Mouse (Mus musculus) retina, adult 2 months (tissue): Measurements from ENCODE around the gene Zfand3.

ENCODE experiments used
- DNase-seq: peaks from one replicate; pipeline ENCODE4 v3.0.0-alpha.2; 2012; ENCODE audit warnings: low read depth, low spot score

The Zfand3 gene

DNA sequence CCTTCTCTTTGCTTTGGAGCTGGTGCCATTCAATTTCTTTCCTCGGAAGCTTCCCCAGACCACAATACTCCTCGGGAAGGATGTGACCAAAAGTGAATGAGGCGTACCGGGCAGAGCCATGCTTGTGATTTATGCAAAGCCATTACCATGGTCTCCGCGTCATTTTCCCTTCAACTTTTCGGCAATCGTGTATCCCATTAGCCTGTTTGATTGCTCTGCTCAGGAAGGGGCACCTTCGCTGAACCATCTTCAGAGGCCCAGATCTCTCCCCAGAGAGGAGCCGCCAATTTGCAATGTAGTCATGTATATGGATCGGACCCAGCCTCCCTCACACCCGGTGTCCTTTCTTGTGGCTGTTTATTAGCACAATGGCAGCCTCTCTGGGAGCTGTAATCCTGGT, 218.3 kb downstream of the Zfand3 start:
- DNase-seq: no peak

DNA sequence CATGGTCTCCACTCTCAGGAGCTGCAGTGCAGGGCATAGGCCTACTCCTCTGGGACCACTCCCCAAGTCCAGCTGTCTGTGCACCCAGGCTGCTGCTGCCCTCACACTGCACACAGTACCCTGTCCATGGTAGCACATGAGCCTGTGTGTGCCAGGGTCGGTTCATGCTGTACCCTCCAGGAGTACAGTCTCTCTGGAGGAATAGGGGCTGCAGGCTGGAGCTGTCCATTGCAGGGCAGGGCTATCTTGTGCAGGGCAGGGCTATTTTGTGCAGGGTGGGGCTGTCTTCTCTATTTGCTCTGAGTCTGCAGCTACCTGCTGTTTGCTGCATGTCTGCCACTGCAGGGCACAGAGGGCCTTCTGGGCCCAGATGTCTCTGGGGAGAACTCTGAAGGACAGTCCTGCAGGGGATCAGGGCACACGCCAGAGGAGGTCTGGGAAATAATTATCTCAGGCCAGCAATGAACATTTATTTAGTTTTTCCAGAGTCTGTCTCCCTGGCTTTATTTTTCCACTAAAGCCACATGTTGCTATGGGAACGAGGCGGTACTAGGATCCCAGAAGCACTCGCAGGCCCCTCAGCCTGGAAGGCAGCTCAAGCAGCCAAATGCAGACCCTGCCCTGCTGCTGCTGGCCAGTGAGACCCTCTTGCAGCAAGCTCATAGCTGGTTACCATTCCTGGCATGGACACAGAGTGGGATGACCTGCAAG, 220.7 kb downstream of the Zfand3 start:
- no peak for DNase-seq

DNA sequence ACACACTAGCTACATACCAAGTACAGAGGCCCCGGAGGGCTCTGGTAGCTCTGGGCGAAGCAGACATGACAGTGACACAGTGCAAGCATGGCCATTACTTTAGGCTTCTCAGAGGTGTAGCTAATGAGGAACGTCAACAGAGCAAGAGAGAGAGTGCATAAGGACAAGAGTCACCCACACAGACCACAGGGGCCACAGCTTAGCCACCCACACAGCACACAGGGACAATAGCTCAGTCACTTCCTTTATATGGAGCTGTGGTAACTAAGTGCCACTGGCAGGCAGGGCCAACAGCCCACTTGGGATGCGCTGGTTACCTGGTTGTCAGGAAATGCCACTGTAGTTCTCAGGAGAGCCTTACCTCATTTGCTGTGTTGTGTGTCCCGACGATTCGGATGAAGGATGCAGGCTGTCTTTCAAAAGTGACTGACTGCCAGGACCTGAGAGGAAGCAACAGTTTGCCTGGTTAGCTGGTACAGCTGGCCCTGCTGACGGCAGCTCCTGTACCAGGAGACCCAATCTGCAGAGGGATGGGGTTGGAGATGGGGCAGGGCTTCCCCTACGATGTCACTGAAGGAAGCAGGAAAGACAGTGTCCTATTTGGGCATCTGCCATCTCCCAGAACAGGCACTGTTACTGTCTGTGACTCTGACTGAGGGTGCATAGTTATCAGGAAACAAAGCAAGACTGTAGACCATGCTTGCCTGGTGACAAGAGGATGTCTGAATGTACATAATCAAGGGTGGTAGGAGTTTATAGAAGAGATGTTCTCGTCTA, 224.1 kb downstream of the Zfand3 start:
- no peak for DNase-seq

DNA sequence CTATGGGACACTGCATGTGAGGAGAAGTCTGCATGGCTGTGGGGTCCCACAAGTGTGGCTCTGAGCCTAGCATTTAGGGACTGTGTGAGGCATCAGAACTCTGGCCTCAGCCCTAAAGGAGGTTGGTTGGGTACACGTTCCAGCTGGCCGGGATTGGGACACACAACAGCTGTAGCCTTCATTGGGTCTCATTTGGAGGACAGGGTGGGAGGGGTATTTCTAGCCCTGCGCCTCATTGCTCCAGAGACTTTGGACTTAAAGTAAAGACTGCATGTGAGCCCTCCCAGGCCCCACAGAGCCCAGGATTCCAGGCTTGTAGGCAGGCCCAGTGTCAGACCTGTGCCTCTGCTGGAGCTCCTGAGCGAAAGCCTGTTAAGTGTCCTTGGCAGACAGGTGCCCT, 225.9 kb downstream of the Zfand3 start:
- DNase-seq: no peak

DNA sequence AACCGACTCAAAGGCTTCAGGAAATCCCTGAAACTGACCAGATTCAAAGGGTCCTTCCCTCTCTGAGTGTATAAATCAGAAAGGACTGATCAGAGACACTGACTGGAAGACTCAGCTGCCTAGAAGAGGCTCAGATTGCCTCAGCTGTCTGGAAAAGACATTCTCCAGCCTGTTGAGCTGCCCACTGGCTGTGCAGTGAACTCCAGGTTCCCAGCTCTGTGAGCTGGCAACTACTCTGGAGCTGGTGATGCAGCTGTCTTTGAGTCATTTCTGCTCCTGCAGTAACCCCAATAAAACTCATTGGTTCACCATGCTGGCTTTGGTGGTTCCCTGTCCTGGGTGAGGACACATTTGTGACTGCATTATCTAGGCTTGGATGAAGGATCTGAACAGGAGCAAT, 226.9 kb downstream of the Zfand3 start:
- no peak for DNase-seq

DNA sequence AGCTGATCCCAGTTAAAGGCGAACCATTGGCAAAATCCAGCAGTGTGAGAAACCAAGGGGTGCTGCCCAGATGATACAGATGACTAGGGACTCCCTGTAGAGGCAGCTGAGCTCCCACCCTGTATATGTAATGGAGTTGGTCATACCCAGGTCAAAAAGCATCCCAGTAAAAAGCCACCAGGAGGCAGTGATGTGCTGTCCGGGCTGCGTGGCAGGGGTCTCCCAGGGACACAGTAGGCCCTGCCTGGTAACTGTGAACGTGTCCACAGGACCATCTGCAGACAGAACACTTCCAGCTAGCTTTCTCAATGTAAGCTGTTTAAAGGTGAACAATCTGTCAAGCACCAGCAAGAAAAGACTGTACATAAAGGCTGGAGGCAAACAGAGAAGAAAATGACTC, 228.2 kb downstream of the Zfand3 start:
- DNase-seq: no peak

DNA sequence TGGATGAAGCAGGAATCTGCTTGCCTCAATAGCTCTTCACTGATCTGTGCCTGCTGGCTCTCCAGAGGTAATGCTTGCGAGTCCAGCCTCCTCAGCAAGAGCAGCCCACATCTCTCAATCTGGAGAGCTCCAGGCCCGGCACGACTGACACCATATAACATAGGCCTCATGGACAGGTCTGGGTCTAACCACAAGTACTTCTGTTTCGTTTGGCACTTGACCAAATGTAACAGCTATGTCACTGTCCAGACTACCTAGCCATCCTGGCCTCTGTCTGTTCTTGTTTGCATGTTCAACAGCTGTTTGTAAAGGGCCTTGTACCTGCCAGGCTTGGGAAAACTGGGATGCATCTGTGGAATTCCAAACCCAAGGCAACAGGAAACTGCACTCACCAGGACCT, 230.8 kb downstream of the Zfand3 start:
- DNase-seq: no peak

DNA sequence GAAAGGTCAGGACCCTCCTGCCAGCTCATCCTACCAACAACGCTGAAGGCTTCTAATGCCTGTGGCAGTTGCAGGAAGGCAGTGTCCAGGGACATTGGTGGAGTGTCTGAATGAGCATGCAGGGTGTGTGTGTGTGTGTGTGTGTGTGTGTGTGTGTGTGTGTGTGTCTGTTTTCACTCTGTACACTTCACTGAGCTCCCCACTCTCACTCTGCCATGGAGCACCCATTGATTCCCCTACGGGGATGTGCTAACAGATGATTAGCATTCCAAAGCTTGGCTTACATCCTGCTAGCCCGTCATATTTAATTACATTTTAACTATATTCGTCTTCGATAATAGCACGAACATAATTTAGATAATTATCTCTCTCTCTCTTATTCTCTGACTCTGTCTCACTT, 232.1 kb downstream of the Zfand3 start:
- DNase-seq: no peak

DNA sequence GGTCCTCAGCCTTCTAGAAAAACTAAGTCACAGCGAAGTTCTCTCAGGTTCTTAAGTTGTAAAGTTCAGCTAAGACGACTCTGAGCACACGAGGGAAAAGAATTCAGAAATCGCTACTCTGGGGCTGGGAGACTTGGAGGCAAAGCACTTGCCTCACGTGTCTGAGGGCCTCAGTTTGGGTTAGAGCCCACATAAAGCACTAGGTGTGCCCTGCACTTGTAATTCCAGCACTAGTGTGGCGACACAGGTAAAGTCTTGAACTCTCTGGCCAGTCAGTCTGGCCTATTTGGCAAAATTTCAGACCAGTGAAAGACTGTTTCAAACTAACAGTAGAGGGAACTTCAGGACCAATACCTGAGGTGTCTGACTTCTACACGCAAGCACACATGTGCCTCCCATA, 233.1 kb downstream of the Zfand3 start:
- no peak for DNase-seq

DNA sequence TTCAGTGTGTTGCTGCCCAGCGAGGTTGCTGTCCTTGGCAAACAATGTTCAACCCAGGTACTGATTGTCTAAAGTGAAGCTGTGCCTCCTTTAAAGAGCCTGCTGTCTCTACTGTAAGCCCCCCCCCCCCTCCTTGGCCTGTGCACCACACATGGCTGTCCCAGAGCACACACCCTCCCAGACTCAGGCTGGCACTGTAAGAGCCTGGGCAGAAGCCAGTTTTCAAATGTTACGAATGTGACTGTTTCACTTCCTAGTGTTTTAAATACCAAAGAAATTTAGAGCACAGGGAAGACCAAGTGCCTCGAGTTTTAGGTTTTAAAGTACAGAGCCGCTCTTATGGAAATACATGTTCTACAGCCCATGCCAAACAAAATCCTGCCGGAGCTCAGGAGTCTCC, 234.9 kb downstream of the Zfand3 start:
- DNase-seq: no peak

DNA sequence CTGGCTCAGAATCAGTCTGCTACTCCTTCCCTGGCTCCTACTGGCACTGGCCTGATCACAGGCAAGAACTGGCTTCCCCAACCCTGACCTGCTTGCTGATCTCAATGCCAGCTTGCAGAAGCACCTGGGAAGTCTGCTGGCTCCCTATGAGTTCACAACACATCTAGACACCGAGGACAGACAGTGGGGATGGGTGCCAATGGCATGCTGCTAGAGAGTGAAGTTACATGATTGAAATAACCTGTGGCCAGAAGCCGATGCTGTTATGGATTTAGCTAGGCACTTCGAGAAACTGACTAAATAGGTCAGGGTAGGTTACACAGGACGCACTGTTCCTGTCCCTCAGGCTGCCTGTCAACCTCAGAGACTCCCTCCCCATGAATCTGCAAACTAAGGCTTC, 236.1 kb downstream of the Zfand3 start:
- DNase-seq: no peak

DNA sequence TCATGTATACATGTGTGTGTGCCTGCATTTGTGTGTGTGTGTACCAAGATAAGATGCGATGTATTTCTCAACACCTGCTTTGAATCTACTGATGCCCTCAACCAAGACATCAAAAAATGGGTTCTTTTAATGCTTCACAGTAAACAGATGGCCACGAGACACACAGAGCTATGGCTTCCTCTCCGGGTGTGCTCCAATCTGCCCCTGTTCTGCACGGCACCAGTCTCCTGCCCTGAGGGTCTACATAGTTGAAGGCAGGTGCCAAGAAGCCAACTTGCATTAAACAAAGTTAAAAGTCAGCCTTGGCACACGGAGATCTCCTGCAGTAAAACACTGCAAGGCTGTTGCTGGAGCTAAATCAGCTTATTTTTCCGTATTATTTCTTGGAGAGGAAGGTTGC, 236.5 kb downstream of the Zfand3 start:
- no peak for DNase-seq

DNA sequence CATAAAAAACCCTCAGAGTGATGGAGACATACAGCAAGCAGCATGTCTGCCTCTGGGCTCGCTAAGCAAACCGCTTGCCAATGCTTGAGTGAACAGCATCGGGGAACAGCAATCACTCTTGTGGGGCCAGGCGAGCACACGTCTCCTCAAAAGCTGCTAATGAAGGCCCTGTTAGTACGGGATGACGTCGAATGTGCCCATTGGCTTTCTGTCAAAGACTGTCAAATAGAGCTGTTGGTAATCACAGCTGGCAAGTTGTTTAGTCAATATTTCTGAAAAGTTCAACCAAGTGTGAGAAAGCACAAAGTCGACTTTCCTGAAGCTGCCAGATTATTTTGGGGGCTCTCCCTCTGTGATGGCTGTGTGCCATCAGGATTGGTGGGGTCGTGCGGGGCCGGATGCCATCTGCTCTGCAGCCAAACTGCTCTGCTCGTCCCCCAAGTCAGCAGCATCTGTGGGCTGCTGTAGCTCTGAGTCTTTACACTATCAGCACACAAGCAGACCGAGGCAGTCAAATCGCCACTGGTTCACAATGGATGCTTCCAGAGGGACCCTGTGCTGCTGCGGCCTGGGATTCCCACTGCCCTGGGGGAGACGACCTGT, 237.3 kb downstream of the Zfand3 start:
- no peak for DNase-seq

DNA sequence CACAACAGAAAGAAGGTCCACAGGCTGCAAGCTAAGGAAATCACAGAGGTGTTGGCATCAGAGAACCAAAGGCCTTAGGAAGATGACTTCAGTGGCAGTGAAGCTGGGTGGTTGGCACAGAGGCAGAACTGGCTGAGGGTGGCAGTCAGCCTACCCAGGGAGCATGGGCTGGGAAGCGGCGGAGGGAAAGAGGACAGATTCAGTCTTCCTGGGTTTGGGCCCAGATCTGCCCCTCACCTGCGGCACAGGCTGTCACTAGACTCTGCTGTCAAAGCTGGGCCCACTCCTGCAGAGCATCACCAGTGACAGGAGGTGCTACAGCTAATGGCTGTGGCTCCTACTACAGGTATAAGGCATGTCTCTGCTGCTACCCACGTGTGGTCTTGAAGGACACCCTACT, 238.1 kb downstream of the Zfand3 start:
- no peak for DNase-seq

DNA sequence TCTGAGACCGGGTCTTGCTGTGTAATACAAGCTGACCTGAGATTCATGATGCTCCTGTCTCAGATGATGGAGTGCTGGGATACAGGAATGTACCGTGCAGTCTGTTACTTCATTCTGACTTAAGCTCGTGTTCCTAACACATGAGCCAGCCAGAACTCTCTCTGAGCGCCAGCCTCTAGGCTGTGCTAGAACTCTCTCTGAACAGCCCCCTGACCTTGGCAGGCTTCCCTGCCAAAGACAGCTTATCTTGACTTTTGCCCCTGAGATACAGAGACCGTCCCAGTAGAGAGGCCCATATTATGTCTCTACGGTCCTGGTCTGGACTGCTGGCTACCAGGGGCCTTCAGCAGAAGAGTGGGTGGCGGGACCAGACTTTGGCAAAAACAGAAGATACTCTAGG, 239.0 kb downstream of the Zfand3 start:
- no peak for DNase-seq

DNA sequence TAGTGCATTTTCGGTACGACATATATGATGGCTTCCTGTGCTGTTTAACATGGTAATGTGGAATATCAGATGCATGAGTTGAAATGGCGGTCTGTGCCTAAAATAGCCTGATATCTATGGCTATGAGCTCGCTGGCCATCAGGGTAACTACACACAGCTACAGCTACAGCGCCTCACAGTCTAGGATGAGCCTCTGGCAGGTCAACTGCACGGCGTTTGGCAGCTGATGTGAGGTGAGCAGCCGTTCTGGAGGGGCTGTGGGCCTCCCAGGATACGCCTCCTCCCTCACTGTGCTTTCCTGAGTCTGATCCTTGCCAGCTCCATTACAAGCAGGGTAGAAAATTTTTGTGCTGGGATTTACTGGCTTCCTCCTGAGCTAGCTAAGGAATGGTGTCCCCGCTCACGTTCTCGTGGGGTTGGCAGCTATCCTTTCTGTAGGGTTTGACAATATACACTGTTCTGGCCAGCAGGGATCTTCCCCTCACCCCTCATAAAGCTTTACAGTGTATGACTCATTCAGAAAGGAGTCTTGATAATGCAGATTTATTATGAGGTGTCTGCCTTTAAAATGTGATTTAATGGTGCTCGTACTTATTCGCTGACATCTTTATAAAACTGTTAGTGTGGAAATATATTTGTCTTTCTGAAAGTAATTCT, 240.2 kb downstream of the Zfand3 start:
- no peak for DNase-seq

DNA sequence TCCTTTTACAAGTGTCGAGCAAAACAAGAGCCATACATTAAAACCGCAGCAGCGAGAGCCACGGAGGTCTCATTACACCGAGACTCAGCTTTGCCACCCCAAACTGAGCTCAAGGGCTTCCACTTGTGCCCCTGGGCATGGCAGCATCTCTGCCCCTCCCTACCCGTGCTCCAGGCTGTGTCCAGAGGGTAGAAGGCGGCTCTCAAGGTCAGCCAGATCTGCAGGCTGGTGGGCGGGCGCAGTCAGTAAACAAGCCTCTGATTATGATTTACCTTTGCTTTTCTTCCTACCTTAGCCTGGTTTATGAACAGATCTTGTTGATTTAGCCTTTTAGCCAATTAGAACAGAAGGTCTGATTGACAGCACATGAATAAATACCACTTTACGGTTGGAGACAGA, 240.8 kb downstream of the Zfand3 start:
- no peak for DNase-seq

DNA sequence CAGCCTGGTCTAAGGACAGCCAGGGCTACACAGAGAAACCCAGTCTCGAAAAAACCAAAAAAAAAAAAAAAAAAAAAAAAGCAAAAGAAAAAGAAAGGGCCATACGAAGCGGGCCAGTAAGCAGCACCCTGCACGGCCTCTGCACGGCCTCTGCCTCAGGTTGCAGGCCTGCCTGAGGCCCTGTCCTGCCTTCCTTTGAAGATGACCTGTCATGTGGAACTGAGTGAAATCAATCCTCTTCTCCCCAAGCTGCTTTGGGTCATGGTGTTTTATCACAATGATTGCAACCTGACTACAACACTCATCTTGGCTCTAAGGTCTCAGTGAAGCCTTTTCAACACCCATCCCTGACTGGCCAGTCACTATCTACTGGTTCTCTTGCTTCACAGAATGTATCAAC, 248.5 kb downstream of the Zfand3 start:
- DNase-seq: no peak

DNA sequence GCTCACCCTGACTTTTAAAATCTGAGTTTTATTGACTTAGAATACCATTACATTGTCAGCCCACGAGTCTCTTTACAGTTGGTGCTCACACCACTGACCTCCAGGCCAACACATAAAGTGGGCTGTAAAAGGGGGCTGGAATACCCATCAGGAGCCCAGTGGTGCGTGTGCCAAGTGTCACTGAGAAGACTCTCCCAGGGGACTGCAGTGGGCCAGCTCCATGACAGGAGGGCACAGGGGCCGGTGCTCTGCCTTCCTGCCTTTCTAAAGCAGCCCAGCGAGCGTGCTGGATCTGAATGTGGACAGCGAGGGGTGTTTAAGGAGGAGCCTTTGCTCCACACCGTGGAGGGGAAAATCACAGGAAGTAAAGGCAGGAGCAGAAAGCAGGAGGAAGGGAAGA, 249.4 kb downstream of the Zfand3 start:
- no peak for DNase-seq

DNA sequence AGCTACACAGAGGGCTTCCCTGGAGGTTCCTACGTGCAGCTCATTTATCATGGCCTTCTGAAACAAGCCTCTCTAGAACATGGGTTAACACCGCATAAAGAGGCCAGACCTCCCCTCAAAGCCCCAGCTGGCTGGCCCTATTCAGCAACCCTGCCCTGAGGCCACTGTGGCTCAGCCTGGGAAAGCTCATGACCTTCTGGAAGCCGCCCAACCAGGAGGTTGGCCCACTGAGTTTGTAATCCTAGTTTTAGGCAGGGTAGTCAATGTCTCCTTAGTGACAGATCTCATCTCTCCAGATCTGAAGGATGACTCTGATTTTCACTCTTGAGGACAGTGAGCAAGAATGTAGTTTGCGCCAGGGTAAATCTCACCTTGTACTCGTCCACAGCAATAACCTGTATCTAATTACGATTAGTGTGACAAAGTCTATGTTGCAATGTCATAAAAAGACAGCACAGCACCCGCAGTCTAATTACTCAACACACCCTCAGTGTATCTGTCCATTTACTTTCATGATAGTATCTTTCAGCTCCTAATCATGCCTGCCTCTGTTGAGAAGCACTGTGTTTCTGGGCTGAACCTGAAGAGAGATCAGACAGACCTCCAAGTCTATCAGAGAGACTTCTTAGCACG, 251.5 kb downstream of the Zfand3 start:
- no peak for DNase-seq

DNA sequence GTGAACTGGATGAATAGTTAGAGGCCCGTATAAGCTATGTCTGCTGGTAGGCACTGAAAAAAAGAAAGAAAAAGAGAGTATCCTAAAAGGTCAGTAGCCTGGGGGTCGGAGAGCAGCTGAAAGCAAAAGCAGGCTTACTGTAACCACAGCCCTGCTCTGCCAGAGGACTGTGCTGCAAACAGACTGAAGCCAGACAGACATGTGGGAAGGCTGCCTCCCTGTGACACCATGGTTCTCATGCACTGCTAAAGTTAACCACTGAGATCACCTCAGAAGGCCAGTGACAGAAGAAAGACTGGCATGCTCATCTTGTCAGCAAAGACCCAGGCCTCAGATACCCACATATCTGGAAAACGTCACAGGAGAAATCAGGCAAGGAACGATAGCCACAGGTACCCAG, 253.9 kb downstream of the Zfand3 start:
- DNase-seq: no peak

DNA sequence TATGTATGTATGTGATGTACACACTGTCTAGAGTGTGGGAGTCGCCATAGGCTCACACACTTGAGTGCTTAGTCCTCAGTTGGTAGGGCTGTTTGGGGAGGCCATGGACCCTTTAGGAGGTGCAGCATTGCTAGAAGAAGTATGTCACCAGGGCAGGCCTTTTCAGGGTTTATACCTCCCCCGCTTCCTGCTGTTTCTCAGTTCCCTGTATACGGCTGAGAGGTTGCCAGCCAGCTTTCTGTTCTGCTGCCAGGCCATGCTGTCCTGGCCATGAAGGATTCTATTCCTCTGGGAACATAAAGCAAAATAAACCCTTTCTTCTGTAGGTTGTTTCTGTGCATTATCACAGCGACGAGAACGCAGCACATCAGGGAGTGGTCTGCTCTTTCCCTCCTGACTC, 255.4 kb downstream of the Zfand3 start:
- no peak for DNase-seq
